Mouse (Mus musculus): ENCODE results near the gene Mon1a. TPM values are rescaled to one million over a fixed set of nuclear protein-coding genes. Genes with fewer than 3 reads are reported as not detected.

The Mon1a gene
- total and polyA plus RNA-seq, 2 experiments from 2014 or later, result 9.9 to 16.4 TPM

DNA sequence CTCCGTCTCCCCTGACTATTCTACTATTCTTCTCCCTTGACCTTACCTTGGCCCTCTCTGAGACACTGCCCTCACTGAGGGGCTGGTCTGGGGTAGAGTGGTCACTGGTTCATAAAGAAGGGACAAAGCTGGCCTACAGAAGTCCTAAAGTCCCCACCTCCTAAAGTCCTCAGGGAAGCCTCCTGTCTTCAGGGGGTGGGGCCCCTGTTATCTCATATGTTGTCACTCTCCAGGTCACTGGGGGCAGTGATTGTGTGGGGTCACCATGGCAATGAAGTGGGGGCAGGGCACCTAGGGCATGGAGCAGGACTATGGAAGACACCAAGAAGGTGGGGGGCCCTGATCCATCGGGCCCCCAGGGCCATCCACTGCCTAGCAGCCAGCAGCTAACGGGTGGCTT, 40.2 kb downstream of the Mon1a start, which contains the start of gene Actl11:
Gene Actl11, plus strand, starts transcription at position 301 of the 400 bp plus-strand sequence.
- ATAC-seq (ENCODE audit: insufficient read depth, low read depth) (no peak), DNase-seq (ENCODE audit: low spot score) (no peak)
- H3K27me3 ChIP-seq (ENCODE audit: control insufficient read depth, insufficient read depth, low read length), result no peaks in the 10 kb centered on the region
- no peak within 1 kb of the TSS for H3K9ac ChIP-seq (replicated peaks; ENCODE audit: low read depth, low read length)
- no peak within 1 kb of the TSS for H3K4me3 ChIP-seq (ENCODE audit: low read depth, low read length)
- H3K36me3 ChIP-seq (replicated peaks; ENCODE audit: control insufficient read depth, insufficient read depth, low read length), result no peaks in the 10 kb centered on the region
- WGBS, result 75% methylated on average over 3 of the region's 3 CpGs
- TF ChIP-seq CTCF (IDR thresholded peaks at IDR 0.05; ENCODE audit: low read depth) (no peak), EP300 (IDR thresholded peaks at IDR 0.05; ENCODE audit: low read depth) (no peak)
- no peak within 1 kb of the TSS for H3K27ac ChIP-seq (ENCODE audit: low read depth)
- H3K9me3 ChIP-seq (replicated peaks; ENCODE audit: control insufficient read depth, low read length), result no peaks in the 10 kb centered on the region
- H3K4me2 ChIP-seq (ENCODE audit: low read depth, low read length), result no peak within 1 kb of the TSS
- peaks cover 38% of the 10 kb centered on the region for H3K4me1 ChIP-seq (ENCODE audit: control insufficient read depth, insufficient read depth)

DNA sequence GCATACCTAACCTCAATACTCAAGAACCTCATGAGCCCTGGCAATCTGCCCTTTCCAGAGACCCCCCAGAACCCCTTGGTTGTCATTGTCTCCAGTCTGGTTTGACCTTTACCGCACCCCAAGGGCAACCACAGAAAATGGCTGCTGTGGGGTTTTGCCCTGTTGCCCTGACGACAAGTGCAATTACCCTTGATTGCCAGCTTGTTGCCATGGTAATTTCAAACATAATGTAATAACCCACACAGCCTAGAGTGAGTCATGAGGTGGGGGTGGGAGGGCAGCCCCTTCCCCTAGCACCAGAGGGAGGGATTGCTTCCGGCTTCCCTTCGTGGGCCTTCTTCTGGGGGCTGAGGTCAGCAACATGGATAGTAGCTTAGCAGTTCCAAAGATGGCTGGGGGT, 44.3 kb downstream of the Mon1a start:
- 74% methylated on average over 4 of the region's 4 CpGs for WGBS
- no peak for TF ChIP-seq CTCF (IDR thresholded peaks at IDR 0.05; ENCODE audit: low read depth)

DNA sequence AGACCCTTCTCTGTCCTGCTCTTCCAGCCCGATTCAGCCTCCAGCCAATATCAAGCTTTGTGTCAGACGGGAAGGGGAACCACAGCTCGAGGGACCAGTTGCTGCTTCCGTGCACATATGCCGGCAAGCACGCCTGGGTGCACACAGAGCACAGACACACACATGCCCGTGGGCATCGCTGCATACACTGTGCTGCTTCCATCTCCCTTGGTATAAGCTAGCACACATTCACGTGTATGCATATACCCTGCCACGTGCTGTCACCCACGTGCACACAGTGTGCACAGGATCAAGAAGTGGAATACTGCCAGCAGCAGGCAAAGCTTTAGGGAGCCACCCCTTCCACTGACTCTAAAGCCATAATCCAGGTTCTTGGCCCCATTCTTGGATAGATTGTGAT, 46.2 kb downstream of the Mon1a start:
- H3K4me3 ChIP-seq (ENCODE audit: low read depth, low read length), result no peak overlapping the region
- H3K27me3 ChIP-seq (ENCODE audit: control insufficient read depth, insufficient read depth, low read length), result peaks cover 42% of the 10 kb centered on the region
- H3K4me2 ChIP-seq (ENCODE audit: low read depth, low read length), result no peak overlapping the region
- H3K9me3 ChIP-seq (replicated peaks; ENCODE audit: control insufficient read depth, low read length), result no peaks in the 10 kb centered on the region
- WGBS, result 81% methylated on average over 11 of the region's 11 CpGs
- no peaks in the 10 kb centered on the region for H3K36me3 ChIP-seq (replicated peaks; ENCODE audit: control insufficient read depth, insufficient read depth, low read length)
- no peak for ATAC-seq (ENCODE audit: insufficient read depth, low read depth)
- peaks cover 8% of the 10 kb centered on the region for H3K4me1 ChIP-seq (ENCODE audit: control insufficient read depth, insufficient read depth)
- DNase-seq (ENCODE audit: low spot score), result no peak
- H3K27ac ChIP-seq (ENCODE audit: low read depth), result no peak overlapping the region
- no peak overlapping the region for H3K9ac ChIP-seq (replicated peaks; ENCODE audit: low read depth, low read length)
- TF ChIP-seq EP300 (IDR thresholded peaks at IDR 0.05; ENCODE audit: low read depth), result no peak

More for the DNA sequence above, 44.3 kb downstream of the Mon1a start:
- Histone ChIP-seq H3K36me3 (replicated peaks; ENCODE audit: control insufficient read depth, insufficient read depth, low read length) (no peaks in the 10 kb centered on the region), H3K4me1 (ENCODE audit: control insufficient read depth, insufficient read depth) (peaks cover 22% of the 10 kb centered on the region), H3K9ac (replicated peaks; ENCODE audit: low read depth, low read length) (no peak overlapping the region), H3K27me3 (ENCODE audit: control insufficient read depth, insufficient read depth, low read length) (peaks cover 26% of the 10 kb centered on the region), H3K4me3 (ENCODE audit: low read depth, low read length) (no peak overlapping the region), H3K27ac (ENCODE audit: low read depth) (no peak overlapping the region), H3K4me2 (ENCODE audit: low read depth, low read length) (no peak overlapping the region), H3K9me3 (replicated peaks; ENCODE audit: control insufficient read depth, low read length) (no peaks in the 10 kb centered on the region)
- ATAC-seq (ENCODE audit: insufficient read depth, low read depth) (no peak), DNase-seq (ENCODE audit: low spot score) (no peak)

DNA sequence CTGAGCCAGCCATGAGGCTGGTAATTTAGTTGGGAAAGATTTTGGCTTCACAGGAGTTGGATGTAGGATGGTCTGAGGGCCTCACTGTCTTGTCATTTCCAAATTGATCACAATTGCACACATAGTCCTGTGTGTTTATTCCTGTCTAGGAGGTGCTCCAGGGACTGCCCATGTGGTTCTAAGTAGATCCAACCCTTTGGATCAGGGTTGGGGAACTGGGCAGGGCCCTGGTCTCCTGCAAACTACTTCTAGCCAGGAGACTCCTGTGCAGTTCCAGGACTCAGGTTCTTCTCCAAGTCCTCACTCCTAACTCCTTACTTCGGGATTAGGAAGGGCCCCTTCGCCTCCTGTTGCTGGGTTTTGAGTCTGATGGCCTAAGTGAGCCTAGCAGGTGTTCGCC, 47.4 kb downstream of the Mon1a start, which contains the start of gene Camkv:
Gene Camkv, plus strand, starts transcription at position 301 of the 400 bp plus-strand sequence.
- 26% methylated on average over 3 of the region's 3 CpGs for WGBS
- TF ChIP-seq CTCF (IDR thresholded peaks at IDR 0.05; ENCODE audit: low read depth), result no peak
- TF ChIP-seq EP300 (IDR thresholded peaks at IDR 0.05; ENCODE audit: low read depth), result no peak
- Histone ChIP-seq H3K4me2 (ENCODE audit: low read depth, low read length) (peak within 1 kb of the TSS; percentile 77), H3K9me3 (replicated peaks; ENCODE audit: control insufficient read depth, low read length) (no peaks in the 10 kb centered on the region), H3K27ac (ENCODE audit: low read depth) (no peak within 1 kb of the TSS), H3K9ac (replicated peaks; ENCODE audit: low read depth, low read length) (peak within 1 kb of the TSS; percentile 40; the same call in 1 of the 2 replicates), H3K36me3 (replicated peaks; ENCODE audit: control insufficient read depth, insufficient read depth, low read length) (no peaks in the 10 kb centered on the region), H3K4me1 (ENCODE audit: control insufficient read depth, insufficient read depth) (peaks cover 8% of the 10 kb centered on the region), H3K4me3 (ENCODE audit: low read depth, low read length) (peak within 1 kb of the TSS; percentile 49), H3K27me3 (ENCODE audit: control insufficient read depth, insufficient read depth, low read length) (peaks cover 43% of the 10 kb centered on the region)
- DNase-seq (ENCODE audit: low spot score) (no peak), ATAC-seq (ENCODE audit: insufficient read depth, low read depth) (no peak)

DNA sequence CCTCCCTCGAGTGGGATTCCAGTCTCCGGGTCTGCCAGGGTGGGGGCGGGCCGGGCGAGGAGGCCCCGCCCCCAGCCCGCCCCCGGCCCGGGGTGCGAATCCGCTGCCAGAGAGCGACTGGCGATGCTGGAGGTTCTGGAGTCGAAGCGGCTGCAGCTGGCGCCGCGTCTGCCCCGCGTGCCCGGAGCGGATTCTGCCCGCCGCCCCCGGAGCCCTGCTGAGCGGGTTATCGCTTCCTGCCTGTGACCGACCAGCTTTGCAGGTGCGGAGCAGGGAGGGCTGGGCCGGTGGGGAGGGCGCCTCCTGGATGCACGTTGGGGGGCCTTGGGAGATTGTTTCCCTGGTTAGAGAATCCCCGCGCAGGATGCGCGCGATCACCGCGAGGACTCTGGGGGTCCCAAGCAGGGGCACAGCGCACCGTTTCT, 47.9 kb downstream of the Mon1a start:
- no peak overlapping the region for H3K27ac ChIP-seq (ENCODE audit: low read depth)

More for the DNA sequence above, 47.9 kb downstream of the Mon1a start:
- H3K27me3 ChIP-seq (ENCODE audit: control insufficient read depth, insufficient read depth, low read length), result peaks cover 43% of the 10 kb centered on the region
- DNase-seq (ENCODE audit: low spot score) (no peak), ATAC-seq (ENCODE audit: insufficient read depth, low read depth) (peak; percentile 34; the same call in 1 of the 2 replicates)
- H3K9ac ChIP-seq (replicated peaks; ENCODE audit: low read depth, low read length), result peak overlapping the region; percentile 40; the same call in 1 of the 2 replicates
- no peaks in the 10 kb centered on the region for H3K9me3 ChIP-seq (replicated peaks; ENCODE audit: control insufficient read depth, low read length)
- peak overlapping the region; percentile 77 for H3K4me2 ChIP-seq (ENCODE audit: low read depth, low read length)
- H3K4me1 ChIP-seq (ENCODE audit: control insufficient read depth, insufficient read depth), result peaks cover 8% of the 10 kb centered on the region
- TF ChIP-seq EP300 (IDR thresholded peaks at IDR 0.05; ENCODE audit: low read depth) (no peak), CTCF (IDR thresholded peaks at IDR 0.05; ENCODE audit: low read depth) (no peak)
- peak overlapping the region; percentile 49 for H3K4me3 ChIP-seq (ENCODE audit: low read depth, low read length)
- 2% methylated on average over 33 of the region's 41 CpGs for WGBS
- no peaks in the 10 kb centered on the region for H3K36me3 ChIP-seq (replicated peaks; ENCODE audit: control insufficient read depth, insufficient read depth, low read length)

Measured in heart, postnatal 0 days (tissue).